8 mouse cellular contexts compared by ENCODE assay signal in the genomic region with DNA sequence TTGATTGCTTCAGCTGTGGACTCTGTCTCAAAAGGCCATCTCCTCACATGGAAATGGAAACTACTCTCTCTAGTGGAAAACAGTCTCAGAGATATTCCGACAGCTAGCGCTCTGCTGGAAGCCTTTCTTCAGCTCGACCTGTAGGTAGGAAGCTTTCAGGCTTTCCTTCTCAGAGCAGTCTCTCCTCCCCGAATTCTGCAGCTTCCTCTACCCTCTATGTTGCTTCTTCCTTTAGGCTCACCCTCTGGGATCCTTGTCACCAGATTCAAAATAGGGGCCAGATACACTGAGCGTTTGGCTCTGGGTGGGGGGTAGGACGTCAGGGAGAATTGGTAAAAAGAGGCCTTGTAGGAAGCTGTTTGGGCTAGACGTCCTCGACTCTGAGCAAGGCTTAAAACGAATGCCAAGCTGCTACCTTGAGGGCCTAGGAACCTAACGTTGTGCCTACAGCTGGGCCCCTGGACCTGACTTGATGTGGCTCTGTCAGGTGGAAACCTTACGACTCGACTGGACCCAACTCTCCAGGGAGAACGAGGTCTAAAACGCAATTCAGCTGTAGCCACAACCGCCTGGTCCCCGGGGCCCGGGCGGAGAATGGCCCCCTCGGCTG. TPM values are rescaled to one million over a fixed set of nuclear protein-coding genes. Genes with fewer than 3 reads are reported as not detected.
DNase-seq lines count a peak whose midpoint lies in the region; ATAC-seq lines count a peak whose summit lies in the region.

No protein-coding gene starts in this region.

- no peaks in the 10 kb centered on the region for H3K36me3 ChIP-seq in kidney, embryonic 14.5 days (ENCODE audit: control insufficient read depth, insufficient read depth, low read length)
- H3K36me3 ChIP-seq in embryonic facial prominence, embryonic 11.5 days (replicated peaks; ENCODE audit: control insufficient read depth, insufficient read depth, low read depth, low read length) = no peaks in the 10 kb centered on the region
- no peaks in the 10 kb centered on the region for H3K36me3 ChIP-seq in intestine, embryonic 15.5 days
- no peaks in the 10 kb centered on the region for H3K36me3 ChIP-seq in neural tube, embryonic 12.5 days

- peak overlapping the region; percentile 99 for H3K4me2 ChIP-seq in kidney, embryonic 14.5 days (replicated peaks; ENCODE audit: low read depth, low read length)
- H3K4me2 ChIP-seq in embryonic facial prominence, embryonic 11.5 days (ENCODE audit: low read depth, low read length) = peak overlapping the region; percentile 95
- peak overlapping the region; percentile 97 for H3K4me2 ChIP-seq in intestine, embryonic 15.5 days (replicated peaks)
- H3K4me2 ChIP-seq in neural tube, embryonic 12.5 days (replicated peaks) = peak overlapping the region; percentile 95

- no peaks in the 10 kb centered on the region for H3K4me1 ChIP-seq in kidney, embryonic 14.5 days (ENCODE audit: control insufficient read depth, insufficient read depth, low read length)
- no peaks in the 10 kb centered on the region for H3K4me1 ChIP-seq in embryonic facial prominence, embryonic 11.5 days (ENCODE audit: control insufficient read depth, insufficient read depth, low read length)
- H3K4me1 ChIP-seq in intestine, embryonic 15.5 days (replicated peaks) = peaks cover 8% of the 10 kb centered on the region; the same call in 1 of the 2 replicates
- peaks cover 4% of the 10 kb centered on the region; the same call in 1 of the 2 replicates for H3K4me1 ChIP-seq in neural tube, embryonic 12.5 days

- peak overlapping the region; percentile 72 for H3K9ac ChIP-seq in kidney, embryonic 14.5 days (ENCODE audit: low read depth, low read length)
- peak overlapping the region; percentile 25 for H3K9ac ChIP-seq in embryonic facial prominence, embryonic 11.5 days (replicated peaks; ENCODE audit: low read length)
- H3K9ac ChIP-seq in intestine, embryonic 15.5 days = peak overlapping the region; percentile 53
- H3K9ac ChIP-seq in neural tube, embryonic 12.5 days = peak overlapping the region; percentile 89

- no peak for DNase-seq in kidney, postnatal 25 days
- DNase-seq in Muller cell, postnatal 12 days (ENCODE audit: inconsistent ontology term) = peak; percentile 11
- DNase-seq in embryonic facial prominence, embryonic 11.5 days (ENCODE audit: low spot score) = peak; percentile 25
- no peak for DNase-seq in natural killer cell, adult 2 months (ENCODE audit: low spot score in 2 of 2)
- no peak for DNase-seq in urinary bladder, postnatal 36 days (ENCODE audit: low spot score in 2 of 2)

- no peak overlapping the region for H3K27ac ChIP-seq in kidney, embryonic 14.5 days (ENCODE audit: low read depth, low read length)
- no peak overlapping the region for H3K27ac ChIP-seq in embryonic facial prominence, embryonic 11.5 days (replicated peaks; ENCODE audit: low read depth, low read length)
- 0 out of 2 replicates have a peak overlapping the region, but pooled peaks have one; percentile 72 for H3K27ac ChIP-seq in intestine, embryonic 15.5 days
- 0 out of 2 replicates have a peak overlapping the region, but pooled peaks have one; percentile 87 for H3K27ac ChIP-seq in neural tube, embryonic 12.5 days

- WGBS in kidney, embryonic 14.5 days = 3% methylated on average over 19 of the region's 19 CpGs
- 2% methylated on average over 19 of the region's 19 CpGs for WGBS in embryonic facial prominence, embryonic 11.5 days
- 11% methylated on average over 19 of the region's 19 CpGs for WGBS in intestine, embryonic 15.5 days
- under 1% methylated on average over 19 of the region's 19 CpGs for WGBS in neural tube, embryonic 12.5 days

- peak overlapping the region; percentile 56 for H3K4me3 ChIP-seq in kidney, embryonic 14.5 days (ENCODE audit: low read length)
- H3K4me3 ChIP-seq in embryonic facial prominence, embryonic 11.5 days (ENCODE audit: low read depth, low read length) = peak overlapping the region; percentile 61
- H3K4me3 ChIP-seq in intestine, embryonic 15.5 days (replicated peaks) = peak overlapping the region; percentile 66
- H3K4me3 ChIP-seq in neural tube, embryonic 12.5 days = peak overlapping the region; percentile 68

- ATAC-seq in kidney, embryonic 14.5 days (ENCODE audit: low FRiP score, low TSS enrichment) = peak; percentile 14
- peak; percentile 2; the same call in 1 of the 2 replicates for ATAC-seq in embryonic facial prominence, embryonic 11.5 days (replicated peaks; ENCODE audit: insufficient number of reproducible peaks, low FRiP score, low TSS enrichment, low read depth)
- ATAC-seq in intestine, embryonic 15.5 days = no peak
- no peak; the same call in 1 of the 2 replicates for ATAC-seq in neural tube, embryonic 12.5 days (ENCODE audit: low FRiP score, low read depth)

- no peaks in the 10 kb centered on the region for H3K9me3 ChIP-seq in kidney, embryonic 14.5 days (ENCODE audit: control insufficient read depth, low read length)
- H3K9me3 ChIP-seq in embryonic facial prominence, embryonic 11.5 days (replicated peaks; ENCODE audit: control insufficient read depth, low read length) = no peaks in the 10 kb centered on the region
- H3K9me3 ChIP-seq in intestine, embryonic 15.5 days = no peaks in the 10 kb centered on the region
- H3K9me3 ChIP-seq in neural tube, embryonic 12.5 days = no peaks in the 10 kb centered on the region

- peaks cover 27% of the 10 kb centered on the region for H3K27me3 ChIP-seq in kidney, embryonic 14.5 days (ENCODE audit: control insufficient read depth, insufficient read depth, low read length)
- H3K27me3 ChIP-seq in embryonic facial prominence, embryonic 11.5 days (ENCODE audit: control insufficient read depth, insufficient read depth, low read length) = no peaks in the 10 kb centered on the region
- peaks cover 4% of the 10 kb centered on the region; the same call in 1 of the 2 replicates for H3K27me3 ChIP-seq in intestine, embryonic 15.5 days (replicated peaks)
- H3K27me3 ChIP-seq in neural tube, embryonic 12.5 days (replicated peaks) = peaks cover 24% of the 10 kb centered on the region

RNA-seq across cellular contexts. Expression of gene Cnr1, which starts 1.1 kb away (rescaled TPM):
- polyA plus RNA-seq in kidney, embryonic 14.5 days (2014; fragmentation: Nextera tagmentation; extraction: Ambion mirVana) = 0.29 and 0.34 TPM in 2 replicates
- polyA plus RNA-seq in embryonic facial prominence, embryonic 11.5 days (2014; fragmentation: Nextera tagmentation; extraction: Ambion mirVana) = 6.6 and 6.8 TPM in 2 replicates
- 4.4 and 4.7 TPM in 2 replicates for polyA plus RNA-seq in intestine, embryonic 15.5 days (2015; fragmentation: Nextera tagmentation; extraction: Ambion mirVana)
- polyA plus RNA-seq in neural tube, embryonic 12.5 days (2016; fragmentation: Nextera tagmentation; extraction: Ambion mirVana) = 31.9 and 33.9 TPM in 2 replicates

Comparison
In these comparisons a context has a peak if more than half of its experiments do, and no peak if none do; other contexts are left out.
1. ATAC-seq: peak in kidney, embryonic 14.5 days (single experiment) and embryonic facial prominence, embryonic 11.5 days (single experiment); none in intestine, embryonic 15.5 days (single experiment) and neural tube, embryonic 12.5 days (single experiment).
2. H3K27ac ChIP-seq: peak in intestine, embryonic 15.5 days (single experiment) and neural tube, embryonic 12.5 days (single experiment); none in kidney, embryonic 14.5 days (single experiment) and embryonic facial prominence, embryonic 11.5 days (single experiment).
3. H3K9ac ChIP-seq: peak in every context shown above with its lines; median percentile 89 in neural tube, embryonic 12.5 days; 72 in kidney, embryonic 14.5 days; 53 in intestine, embryonic 15.5 days; 25 in embryonic facial prominence, embryonic 11.5 days.
4. DNase-seq: peak in Muller cell, postnatal 12 days (single experiment) and embryonic facial prominence, embryonic 11.5 days (single experiment); none in kidney, postnatal 25 days (0 of 2), natural killer cell, adult 2 months (0 of 2) and urinary bladder, postnatal 36 days (0 of 2).
5. Peak in every context shown above with its lines, with median percentiles within 50 percentile points of each other: H3K4me2 ChIP-seq and H3K4me3 ChIP-seq.